Mouse (Mus musculus): ENCODE results near the gene Prl8a1. TPM values are rescaled to one million over a fixed set of nuclear protein-coding genes. Genes with fewer than 3 reads are reported as not detected.

Prl8a1 gene
- not detected in 2 replicates for polyA plus RNA-seq (2016; fragmentation: Nextera tagmentation; extraction: Ambion mirVana)

GRCm38 (mm10) chr13:27582071-27582470 is at the start of gene Prl8a1:
Gene Prl8a1 (minus strand): TSS chr13:27582171.
- no peak for DNase-seq (ENCODE audit: low spot score)
- Histone ChIP-seq H3K4me3 (no peak within 1 kb of the TSS), H3K4me1 (no peaks in the 10 kb centered on the region), H3K36me3 (no peaks in the 10 kb centered on the region), H3K9me3 (replicated peaks) (no peaks in the 10 kb centered on the region), H3K27ac (no peak within 1 kb of the TSS), H3K27me3 (ENCODE audit: low read depth, poor library complexity, severe bottlenecking) (no peaks in the 10 kb centered on the region)
- WGBS = 88% methylated on average over 2 of the region's 2 CpGs

GRCm38 (mm10) chr13:27610482-27610881 is 28.5 kb upstream of the Prl8a1 start, which contains the start of gene Prl7b1:
Gene Prl7b1 (minus strand): TSS chr13:27610582.
- no peaks in the 10 kb centered on the region for H3K36me3 ChIP-seq
- 79% methylated on average over 4 of the region's 4 CpGs for WGBS
- no peak within 1 kb of the TSS for H3K4me3 ChIP-seq
- H3K4me1 ChIP-seq = no peaks in the 10 kb centered on the region
- H3K27ac ChIP-seq = no peak within 1 kb of the TSS
- no peaks in the 10 kb centered on the region for H3K9me3 ChIP-seq (replicated peaks)
- H3K27me3 ChIP-seq (ENCODE audit: low read depth, poor library complexity, severe bottlenecking) = no peaks in the 10 kb centered on the region
- DNase-seq (ENCODE audit: low spot score) = no peak

- no peaks in the 10 kb centered on the region for H3K36me3 ChIP-seq
- no peaks in the 10 kb centered on the region for H3K4me1 ChIP-seq
- 89% methylated on average over 2 of the region's 2 CpGs for WGBS
- no peak within 1 kb of the TSS for H3K4me3 ChIP-seq
- no peak for DNase-seq (ENCODE audit: low spot score)
- no peaks in the 10 kb centered on the region for H3K9me3 ChIP-seq (replicated peaks)
- no peak within 1 kb of the TSS for H3K27ac ChIP-seq
- no peaks in the 10 kb centered on the region for H3K27me3 ChIP-seq (ENCODE audit: low read depth, poor library complexity, severe bottlenecking)
These were observed 17.5 kb downstream of the Prl8a1 start, which contains the start of gene Prl8a9 for GRCm38 (mm10) chr13:27564506-27564905. Gene Prl8a9 (minus strand): TSS chr13:27564606.

GRCm38 (mm10) chr13:27553336-27553735 is 28.6 kb downstream of the Prl8a1 start:
- Histone ChIP-seq H3K9me3 (replicated peaks) (no peaks in the 10 kb centered on the region), H3K4me1 (no peaks in the 10 kb centered on the region), H3K36me3 (no peaks in the 10 kb centered on the region), H3K27me3 (ENCODE audit: low read depth, poor library complexity, severe bottlenecking) (no peaks in the 10 kb centered on the region), H3K4me3 (no peak overlapping the region), H3K27ac (no peak overlapping the region)
- no peak for DNase-seq (ENCODE audit: low spot score)

Other genes with a start within 250 kb of the Prl8a1 start
- gene Prl8a2, start 236.5 kb downstream of the Prl8a1 start, polyA plus RNA-seq (2016; fragmentation: Nextera tagmentation; extraction: Ambion mirVana) = not detected in 2 replicates
- gene Prl2b1, start 191.3 kb downstream of the Prl8a1 start, polyA plus RNA-seq (2016; fragmentation: Nextera tagmentation; extraction: Ambion mirVana) = not detected in 2 replicates
- gene Prl8a6, start 143.5 kb downstream of the Prl8a1 start, polyA plus RNA-seq (2016; fragmentation: Nextera tagmentation; extraction: Ambion mirVana) = not detected in 2 replicates
- not detected in 2 replicates for gene Prl8a8, start 69.0 kb downstream of the Prl8a1 start, polyA plus RNA-seq (2016; fragmentation: Nextera tagmentation; extraction: Ambion mirVana)
- gene Prl8a9, start 17.6 kb downstream of the Prl8a1 start, polyA plus RNA-seq (2016; fragmentation: Nextera tagmentation; extraction: Ambion mirVana) = not detected in 2 replicates
- gene Prl7b1, start 28.4 kb upstream of the Prl8a1 start, polyA plus RNA-seq (2016; fragmentation: Nextera tagmentation; extraction: Ambion mirVana) = not detected in 2 replicates
- gene Prl7a1, start 60.3 kb upstream of the Prl8a1 start, polyA plus RNA-seq (2016; fragmentation: Nextera tagmentation; extraction: Ambion mirVana) = not detected in 2 replicates
- not detected in 2 replicates for gene Prl7a2, start 85.9 kb upstream of the Prl8a1 start, polyA plus RNA-seq (2016; fragmentation: Nextera tagmentation; extraction: Ambion mirVana)
- not detected in 2 replicates for gene Prl7d1, start 134.6 kb upstream of the Prl8a1 start, polyA plus RNA-seq (2016; fragmentation: Nextera tagmentation; extraction: Ambion mirVana)
- not detected in 2 replicates for gene Prl7c1, start 198.6 kb upstream of the Prl8a1 start, polyA plus RNA-seq (2016; fragmentation: Nextera tagmentation; extraction: Ambion mirVana)
- gene Prl2a1, start 219.5 kb upstream of the Prl8a1 start, polyA plus RNA-seq (2016; fragmentation: Nextera tagmentation; extraction: Ambion mirVana) = not detected in 2 replicates

Measured in limb, embryonic 10.5 days (tissue).